Mouse (Mus musculus) adrenal gland, postnatal 4 days (tissue): ENCODE data around the gene Gpd1l. TPM values are rescaled to one million over a fixed set of nuclear protein-coding genes. Genes with fewer than 3 reads are reported as not detected.
"Not testable (repeated sequence)": the region's sequence is repeated elsewhere in the genome, so short reads cannot be mapped to it uniquely, and the experiment has no call there.

Experiments used
- DNase-seq, 2 experiments: peaks; one replicate each; pipeline ENCODE4 v3.0.0; 2021 to 2022; ENCODE audit warnings: low spot score in 2 of 2, mixed read lengths in 2 of 2
- long read RNA-seq, 2 experiments: library from polyadenylated mRNA; stranded (forward); transcript quantifications; one replicate each; pipeline ENCODE4 v2.0.0; 2021
- total RNA-seq, 2 experiments: library from RNA; stranded (reverse); gene quantifications; 2 replicates each; pipeline ENCODE4 v1.2.3; 2021

The Gpd1l gene
- 10 to 100 TPM; 27.1 to 32.9 TPM for total RNA-seq
- long read RNA-seq, experiment 1, full-length matches to known transcripts: 9 of 14 reads
- long read RNA-seq, experiment 1, partial matches to known transcripts: 0 of 14 reads
- long read RNA-seq, experiment 1, other reads (novel, unspliced or antisense): 5 of 14 reads
- long read RNA-seq, experiment 2, full-length matches to known transcripts: 18 of 34 reads
- long read RNA-seq, experiment 2, partial matches to known transcripts: 1 of 34 reads
- long read RNA-seq, experiment 2, other reads (novel, unspliced or antisense): 15 of 34 reads

- DNase-seq: peak; percentile 95 to 97
Observed at GRCm38 (mm10) chr9:114933723-114934171, at the start of gene Gpd1l. TSS of gene Gpd1l (minus strand) at chr9:114933987.

- no peak for DNase-seq
Observed at GRCm38 (mm10) chr9:114982689-114983360, 49.0 kb upstream of the Gpd1l start, which contains the start of gene Rps27rt. TSS of gene Rps27rt (minus strand) at chr9:114982739.

GRCm38 (mm10) chr9:114979969-114980368 is 46.2 kb upstream of the Gpd1l start:
- no peak for DNase-seq

DNA sequence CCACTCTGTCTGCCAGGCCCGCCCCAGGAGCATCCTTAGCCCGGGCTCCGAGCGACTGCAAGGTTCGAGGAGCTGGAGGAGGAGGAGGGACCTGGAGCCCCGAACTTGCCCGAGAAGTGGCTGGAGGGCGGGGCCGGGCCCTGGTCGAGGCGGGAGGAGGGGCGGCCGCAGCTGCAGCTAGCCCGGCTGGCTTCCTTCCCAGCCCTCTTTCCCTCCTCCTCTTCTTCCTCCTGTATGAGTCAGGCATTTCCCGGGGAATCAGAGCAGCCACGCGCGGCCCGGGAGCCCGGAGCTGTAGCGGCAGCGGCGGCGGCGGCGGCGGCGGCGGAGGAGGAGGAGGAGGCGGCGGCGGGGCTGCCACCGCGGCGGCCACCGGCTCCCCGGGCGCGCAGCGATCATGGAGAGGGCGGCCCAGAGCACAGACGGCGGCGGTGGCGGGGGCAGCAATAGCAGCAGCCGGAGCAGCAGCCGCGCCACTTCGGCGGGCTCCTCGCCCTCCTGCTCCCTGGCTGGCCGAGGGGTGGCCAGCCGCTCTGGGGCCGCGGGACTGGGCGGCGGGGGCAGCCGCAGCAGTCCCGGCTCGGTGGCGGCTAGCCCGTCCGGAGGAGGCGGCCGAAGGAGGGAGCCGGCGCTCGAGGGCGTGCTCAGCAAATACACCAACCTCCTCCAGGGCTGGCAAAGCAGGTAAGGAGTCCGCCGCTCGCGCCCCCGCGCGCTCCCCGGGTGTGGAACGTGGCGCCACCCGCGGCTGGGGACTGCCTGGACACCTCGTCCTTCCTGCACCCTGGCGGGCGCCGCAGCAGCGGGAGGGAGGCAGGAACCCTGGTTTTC is 44.7 kb upstream of the Gpd1l start, which contains the start of gene Osbpl10:
Gene Osbpl10, plus strand, starts transcription at position 289 of the 831 bp plus-strand sequence.
- DNase-seq: peak; percentile 40 to 48

GRCm38 (mm10) chr9:114977461-114978280 is 43.9 kb upstream of the Gpd1l start:
- DNase-seq: no peak

GRCm38 (mm10) chr9:114966286-114966685 is 32.5 kb upstream of the Gpd1l start:
- DNase-seq: not testable (repeated sequence)

DNA sequence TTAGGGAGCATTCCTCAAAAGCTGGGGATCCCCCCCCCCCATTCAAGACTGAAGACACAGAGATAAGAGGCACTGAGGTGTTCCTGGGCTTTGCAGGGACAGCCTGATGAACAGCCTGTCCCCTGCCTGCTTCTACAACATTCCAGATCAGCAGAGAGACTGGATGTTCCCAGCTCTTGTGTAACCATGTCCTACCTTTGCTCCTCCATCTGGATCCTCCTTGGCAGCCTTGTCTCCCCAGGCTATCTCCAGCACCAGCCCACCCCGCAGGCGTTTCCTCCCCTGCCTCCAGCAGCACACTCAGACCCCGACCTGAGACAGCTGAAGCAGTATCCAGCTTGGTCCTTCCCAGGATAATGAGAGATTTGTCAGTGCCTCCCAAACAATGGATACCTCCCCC is 30.3 kb upstream of the Gpd1l start:
- no peak for DNase-seq

DNA sequence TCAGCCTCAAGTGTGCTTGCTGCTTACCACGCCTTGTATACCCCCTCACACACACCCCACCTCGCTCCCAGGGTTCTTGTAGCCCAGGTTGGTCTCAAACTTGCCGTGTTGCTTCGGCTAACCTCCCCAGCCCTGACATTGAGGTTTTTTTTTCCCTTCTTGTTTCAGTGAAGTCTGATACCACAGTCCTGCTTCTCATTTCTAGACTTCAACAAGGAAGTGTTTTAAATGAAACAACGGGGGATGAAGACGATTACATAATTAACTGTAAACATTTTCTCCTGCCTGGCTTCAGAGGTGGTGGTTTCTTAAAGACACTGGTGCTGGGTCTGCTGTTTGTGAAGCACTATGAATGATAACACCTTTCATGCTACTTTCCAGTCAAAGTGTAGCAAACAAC is 27.1 kb upstream of the Gpd1l start:
- no peak for DNase-seq

- DNase-seq: no peak
Observed at GRCm38 (mm10) chr9:114960043-114960789, 26.4 kb upstream of the Gpd1l start.

DNA sequence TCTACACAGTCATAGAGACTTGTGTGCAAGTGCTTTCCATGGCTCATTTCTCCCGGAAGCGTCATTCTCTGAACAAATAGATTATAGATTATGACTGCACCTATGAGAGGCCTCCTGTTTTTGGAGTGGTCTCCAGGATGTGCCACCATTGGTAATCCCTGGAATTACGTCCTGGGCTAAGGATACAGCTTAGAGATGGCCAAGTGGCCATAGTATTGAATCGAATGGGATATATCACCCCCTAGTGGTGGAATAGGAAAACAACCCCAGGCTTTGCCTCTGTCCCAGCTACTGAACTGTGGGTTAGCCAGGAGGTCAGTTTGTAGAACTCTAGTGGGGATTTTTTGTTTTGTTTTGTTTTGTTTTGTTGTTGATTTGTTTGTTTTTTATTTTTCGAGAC is 23.2 kb upstream of the Gpd1l start:
- no peak for DNase-seq

DNA sequence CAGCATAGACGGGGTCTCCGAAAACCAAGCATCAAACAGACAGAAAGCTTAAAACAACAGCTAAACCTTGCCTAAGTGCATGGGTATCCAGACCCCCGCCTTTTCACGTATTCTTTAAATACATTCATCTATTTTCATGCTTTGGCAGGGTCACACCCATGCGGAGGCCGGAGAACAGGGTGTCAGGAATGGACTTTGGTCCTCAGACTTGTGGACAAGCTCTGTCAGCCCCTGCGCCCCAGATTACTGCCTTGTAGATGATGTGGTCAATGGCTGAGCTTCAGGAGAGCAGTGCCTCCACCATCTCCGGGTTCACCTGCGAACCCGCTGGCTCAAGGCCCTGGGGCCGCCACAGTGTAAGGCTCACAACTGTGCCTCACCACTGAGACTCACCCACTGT is 21.6 kb upstream of the Gpd1l start:
- no peak for DNase-seq

DNA sequence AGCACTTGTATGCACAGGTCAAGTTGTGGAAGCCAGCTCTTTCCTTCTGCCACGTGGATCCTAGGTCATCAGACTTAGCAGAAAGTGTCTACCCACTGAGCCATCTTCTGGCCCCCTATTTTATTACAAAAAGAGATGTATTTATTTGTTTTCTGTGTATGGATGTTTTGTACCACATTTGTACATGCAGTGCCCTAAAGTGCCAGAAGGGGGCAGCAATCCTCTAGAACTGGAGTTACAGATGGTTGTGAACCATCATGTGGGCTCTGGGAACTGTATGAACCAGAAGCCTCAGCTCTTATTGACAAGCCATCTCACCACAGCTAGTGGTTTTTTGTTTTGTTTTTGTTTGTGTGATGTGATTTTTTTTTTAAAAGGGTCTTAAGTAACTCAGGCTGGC is 19.1 kb upstream of the Gpd1l start:
- no peak for DNase-seq

DNA sequence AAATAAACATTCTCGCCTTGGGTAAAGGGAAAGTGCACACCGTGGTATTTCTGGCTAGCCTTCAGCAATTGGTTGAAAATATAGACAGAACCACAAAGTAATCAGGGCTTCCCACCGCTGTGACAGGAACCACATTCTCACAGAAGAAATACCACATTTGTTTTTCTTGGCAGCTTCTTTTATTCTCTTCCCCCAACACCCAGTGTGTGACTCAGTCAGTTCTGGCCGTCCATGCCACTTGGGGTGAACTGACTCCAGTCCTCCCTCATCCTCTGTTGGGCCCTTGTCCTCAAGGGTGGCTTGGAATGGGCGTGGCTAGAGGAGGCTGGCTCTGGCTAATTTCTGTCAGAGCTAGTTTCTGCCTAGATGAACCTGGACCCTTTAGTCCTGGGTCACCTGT is 14.6 kb upstream of the Gpd1l start:
- DNase-seq: no peak

DNA sequence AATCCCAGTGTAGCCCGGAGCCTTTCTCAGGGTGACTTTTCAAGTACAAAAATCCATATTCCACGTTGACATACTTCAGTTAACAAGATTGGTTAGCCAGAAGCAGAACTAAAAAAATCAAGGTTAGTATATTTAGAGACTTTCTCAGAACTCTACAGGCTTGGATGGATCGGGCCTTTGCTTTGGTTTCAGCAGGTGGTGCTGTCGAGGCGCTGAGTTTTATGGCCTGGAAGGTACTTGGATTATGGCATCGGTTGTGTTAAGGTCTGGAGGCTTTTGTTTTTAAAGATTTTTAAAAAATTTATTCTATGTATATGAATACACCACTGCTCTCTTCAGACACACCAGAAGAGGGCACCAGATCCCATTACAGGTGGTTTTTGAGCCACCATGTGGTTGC is 11.8 kb upstream of the Gpd1l start:
- DNase-seq: no peak

- DNase-seq: no peak
Observed at GRCm38 (mm10) chr9:114944642-114945041, 10.9 kb upstream of the Gpd1l start.

GRCm38 (mm10) chr9:114936687-114937086 is 2.9 kb upstream of the Gpd1l start:
- no peak for DNase-seq

GRCm38 (mm10) chr9:114935321-114935720 is 1.5 kb upstream of the Gpd1l start:
- DNase-seq: no peak

GRCm38 (mm10) chr9:114934231-114934630 is 444 bp upstream of the Gpd1l start:
- DNase-seq: no peak

DNA sequence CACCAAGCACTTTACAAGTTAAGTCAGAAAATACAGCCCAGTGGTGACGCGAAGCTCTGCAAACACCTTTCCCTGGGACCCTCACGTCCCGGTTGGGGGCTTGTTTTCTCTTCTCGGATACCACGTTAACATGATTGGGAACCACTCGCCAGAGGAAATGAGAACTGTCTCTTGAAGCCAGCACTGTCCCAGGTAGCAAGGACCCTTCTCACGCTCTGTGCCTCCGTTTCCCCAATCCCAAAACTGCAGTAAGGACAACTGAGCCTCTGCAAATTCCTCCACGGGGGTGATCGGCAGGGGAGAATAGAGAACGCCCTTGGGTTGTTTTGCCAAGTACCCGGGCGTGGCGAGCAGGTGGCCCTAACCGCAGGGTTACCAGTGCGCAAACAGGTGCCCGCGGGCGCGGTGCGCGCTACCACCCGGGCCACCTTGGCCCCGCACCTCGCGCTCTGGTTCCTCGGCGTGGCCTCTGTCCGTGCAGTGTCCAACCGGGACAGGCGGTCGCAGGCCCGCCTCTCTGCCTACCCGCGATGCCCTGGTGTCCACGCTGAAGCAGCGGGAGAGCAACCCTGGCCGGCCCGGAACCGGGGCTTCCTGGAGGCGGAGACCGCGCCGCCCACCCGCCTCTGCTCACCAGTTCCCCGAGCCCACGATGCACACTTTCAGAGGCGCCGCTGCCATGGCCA is 607 bp downstream of the Gpd1l start:
- no peak for DNase-seq
